Mouse (Mus musculus): ENCODE measurements around the gene Arhgap24.

Gene Arhgap24

GRCm38 (mm10) chr5:102577729-102578128 is 96.5 kb downstream of the Arhgap24 start:
- no peak for DNase-seq (ENCODE audit: low read depth, low spot score)

GRCm38 (mm10) chr5:102578431-102578830 is 97.2 kb downstream of the Arhgap24 start:
- no peak for DNase-seq (ENCODE audit: low read depth, low spot score)

GRCm38 (mm10) chr5:102582864-102583410 is 101.7 kb downstream of the Arhgap24 start:
- DNase-seq (ENCODE audit: low read depth, low spot score), result no peak

- DNase-seq (ENCODE audit: low read depth, low spot score), result no peak
These were observed 110.2 kb downstream of the Arhgap24 start for GRCm38 (mm10) chr5:102591422-102591821.

- no peak for DNase-seq (ENCODE audit: low read depth, low spot score)
These were observed 111.9 kb downstream of the Arhgap24 start for GRCm38 (mm10) chr5:102593058-102593457.

GRCm38 (mm10) chr5:102599102-102599501 is 117.9 kb downstream of the Arhgap24 start:
- DNase-seq (ENCODE audit: low read depth, low spot score), result no peak

- no peak for DNase-seq (ENCODE audit: low read depth, low spot score)
These were observed 132.4 kb downstream of the Arhgap24 start for GRCm38 (mm10) chr5:102613571-102613970.

GRCm38 (mm10) chr5:102614081-102614480 is 132.9 kb downstream of the Arhgap24 start:
- DNase-seq (ENCODE audit: low read depth, low spot score), result no peak

GRCm38 (mm10) chr5:102615249-102615648 is 134.1 kb downstream of the Arhgap24 start:
- DNase-seq (ENCODE audit: low read depth, low spot score), result no peak

- DNase-seq (ENCODE audit: low read depth, low spot score), result no peak
These were observed 139.8 kb downstream of the Arhgap24 start for GRCm38 (mm10) chr5:102621036-102621435.

GRCm38 (mm10) chr5:102623807-102624435 is 142.7 kb downstream of the Arhgap24 start:
- no peak for DNase-seq (ENCODE audit: low read depth, low spot score)

GRCm38 (mm10) chr5:102626671-102627070 is 145.5 kb downstream of the Arhgap24 start:
- no peak for DNase-seq (ENCODE audit: low read depth, low spot score)

- no peak for DNase-seq (ENCODE audit: low read depth, low spot score)
These were observed 148.2 kb downstream of the Arhgap24 start for GRCm38 (mm10) chr5:102629362-102629771.

GRCm38 (mm10) chr5:102635591-102635990 is 154.4 kb downstream of the Arhgap24 start:
- DNase-seq (ENCODE audit: low read depth, low spot score), result no peak

GRCm38 (mm10) chr5:102639782-102640559 is 158.8 kb downstream of the Arhgap24 start:
- no peak for DNase-seq (ENCODE audit: low read depth, low spot score)

- no peak for DNase-seq (ENCODE audit: low read depth, low spot score)
These were observed 162.2 kb downstream of the Arhgap24 start for GRCm38 (mm10) chr5:102643364-102643763.

- DNase-seq (ENCODE audit: low read depth, low spot score), result no peak
These were observed 162.6 kb downstream of the Arhgap24 start for GRCm38 (mm10) chr5:102643820-102644219.

GRCm38 (mm10) chr5:102659061-102659460 is 177.9 kb downstream of the Arhgap24 start:
- DNase-seq (ENCODE audit: low read depth, low spot score), result no peak

- no peak for DNase-seq (ENCODE audit: low read depth, low spot score)
These were observed 184.0 kb downstream of the Arhgap24 start for GRCm38 (mm10) chr5:102664988-102665726.

- no peak for DNase-seq (ENCODE audit: low read depth, low spot score)
These were observed 185.7 kb downstream of the Arhgap24 start for GRCm38 (mm10) chr5:102666886-102667285.

- no peak for DNase-seq (ENCODE audit: low read depth, low spot score)
These were observed 186.8 kb downstream of the Arhgap24 start for GRCm38 (mm10) chr5:102667754-102668575.
